Mouse (Mus musculus): ENCODE results near the gene Wdr86.
"Not testable (repeated sequence)": the region's sequence is repeated elsewhere in the genome, so short reads cannot be mapped to it uniquely, and the experiment has no call there.

Gene Wdr86

DNA sequence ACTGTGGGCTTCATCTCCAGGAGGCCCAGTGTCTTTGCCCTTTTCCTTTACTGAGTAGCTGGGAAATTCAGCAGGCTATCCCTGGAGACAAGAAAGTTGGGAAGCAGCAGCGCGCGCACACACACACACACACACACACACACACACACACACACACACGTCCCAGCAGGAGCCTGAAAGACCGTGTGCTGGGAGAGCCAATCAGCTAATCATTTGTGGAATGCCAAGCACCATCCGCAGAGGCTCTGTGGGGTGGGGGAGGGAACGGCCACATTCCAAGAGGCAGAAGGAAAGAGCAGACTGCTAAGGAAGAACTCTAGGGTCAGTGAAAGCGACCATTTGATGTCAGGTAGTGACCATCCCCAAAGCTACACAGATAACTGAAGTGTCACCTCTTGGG is 2.6 kb upstream of the Wdr86 start:
- DNase-seq (ENCODE audit: extremely low spot score) = peak; percentile 83

DNA sequence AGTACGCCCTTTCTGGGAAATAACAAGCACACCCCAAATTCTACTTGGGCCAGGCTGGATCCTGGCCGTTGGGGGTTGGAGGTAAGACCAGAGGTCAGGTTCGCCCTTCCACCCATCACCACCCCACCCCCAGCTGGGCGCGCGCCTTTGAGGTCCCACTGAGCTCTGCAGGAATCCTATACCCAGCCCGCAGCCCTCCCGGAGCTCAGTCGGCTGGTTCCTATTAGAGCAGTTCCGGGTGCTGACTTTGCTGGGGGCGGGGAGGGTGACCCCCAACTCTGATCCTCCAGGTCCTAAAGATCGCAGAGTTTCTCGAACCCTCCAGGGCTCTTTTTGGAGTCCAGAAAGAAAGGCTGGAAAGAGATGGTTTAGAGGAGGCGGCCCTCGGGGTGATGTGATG is 459 bp upstream of the Wdr86 start:
- DNase-seq (ENCODE audit: extremely low spot score) = peak; percentile 58

DNA sequence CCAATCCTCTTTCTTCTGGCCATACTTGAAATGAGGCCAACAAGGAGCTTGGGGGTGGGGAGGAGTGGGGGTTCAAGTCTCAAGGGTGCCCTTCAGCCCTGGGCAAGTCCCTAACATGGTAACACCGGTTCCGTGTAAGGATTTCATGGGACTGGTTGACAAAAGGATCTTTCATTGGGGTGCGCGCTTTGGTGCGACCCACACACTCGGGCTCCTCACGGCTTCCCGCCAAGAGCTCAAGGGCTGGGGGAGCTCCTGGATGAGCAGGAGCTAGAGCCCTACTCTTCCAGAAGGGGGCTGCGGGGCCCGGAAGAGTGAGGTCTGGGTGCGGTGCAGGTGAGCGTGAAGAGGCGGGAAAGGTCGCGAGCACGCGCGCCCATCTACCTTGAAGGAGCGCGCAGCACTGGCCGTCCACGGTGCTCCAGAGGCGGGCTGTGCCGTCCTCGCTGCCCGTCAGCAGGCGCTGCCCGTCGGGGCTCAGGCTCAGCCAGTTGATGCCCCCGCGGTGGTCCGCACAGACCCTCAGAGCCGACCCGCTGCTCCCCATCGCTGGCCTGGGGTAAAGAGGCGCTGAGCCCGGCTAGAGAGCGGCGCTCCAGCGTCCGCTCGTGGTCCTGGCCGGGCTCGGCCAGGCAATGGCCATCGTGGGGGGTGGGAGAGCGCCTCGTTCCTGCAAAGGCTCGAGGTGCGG is 585 bp downstream of the Wdr86 start:
- DNase-seq (ENCODE audit: extremely low spot score) = no peak

DNA sequence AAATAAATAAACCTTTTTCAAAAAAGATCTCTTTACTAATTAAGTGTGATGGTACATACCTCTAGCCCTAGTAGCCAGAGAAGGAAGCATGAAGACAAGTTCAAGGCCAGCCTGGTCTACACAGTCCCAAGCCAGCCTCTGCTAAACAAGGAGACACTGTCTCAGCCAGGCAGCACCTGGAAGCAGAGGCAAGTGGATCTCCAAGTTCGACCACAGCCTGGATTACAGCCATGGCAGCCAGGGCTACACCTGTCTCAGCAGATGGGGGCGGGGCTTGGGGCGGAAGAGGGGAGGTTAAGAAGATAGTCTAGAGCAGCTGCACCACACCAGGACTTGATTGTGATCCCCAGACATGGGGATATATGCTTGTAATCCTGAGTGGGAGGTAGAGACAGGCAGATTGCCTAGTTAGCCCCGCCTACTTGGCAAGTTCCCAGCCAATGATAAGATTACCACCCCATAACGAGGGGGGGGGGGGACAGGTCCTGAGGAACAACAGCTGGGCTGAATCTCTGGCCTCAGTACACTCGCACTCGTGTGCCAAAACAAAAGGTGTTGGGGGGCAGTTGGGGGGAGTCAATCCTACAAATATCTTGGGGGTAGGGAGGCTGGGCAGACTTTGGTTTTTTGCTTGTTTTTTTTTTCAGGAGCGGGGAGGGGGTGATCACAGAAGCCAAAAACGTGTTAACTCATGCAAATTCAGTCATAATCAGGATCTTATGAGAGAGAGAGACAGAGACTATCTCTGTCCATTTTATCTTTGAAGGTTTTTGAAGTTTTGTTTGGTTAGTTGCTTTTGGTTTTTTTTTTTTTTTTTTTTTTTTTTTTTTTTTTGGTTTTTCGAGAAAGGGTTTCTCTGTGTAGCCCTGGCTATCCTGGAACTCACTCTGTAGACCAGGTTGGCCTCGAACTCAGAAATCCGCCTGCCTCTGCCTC is 3.4 kb downstream of the Wdr86 start:
- no peak for DNase-seq (ENCODE audit: extremely low spot score)

DNA sequence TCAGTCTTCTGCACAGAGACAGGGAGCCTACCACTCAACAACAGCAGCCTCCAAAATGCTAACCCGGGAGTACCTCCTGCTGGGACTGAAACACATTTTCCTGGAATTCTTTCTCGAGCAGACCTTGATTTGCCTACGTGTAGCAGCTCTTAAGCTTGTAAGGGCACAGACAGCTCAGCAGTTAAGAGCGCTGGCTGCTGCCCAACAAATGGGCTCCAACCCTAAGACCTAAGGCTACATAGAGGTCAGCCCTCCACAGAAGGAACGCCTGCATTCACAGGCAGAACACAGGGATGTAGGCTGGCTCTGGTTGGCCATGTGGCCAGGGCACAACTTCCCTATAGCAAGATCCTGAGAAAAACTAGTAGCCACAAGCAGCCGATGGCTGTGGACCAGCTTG is 4.6 kb downstream of the Wdr86 start:
- DNase-seq (ENCODE audit: extremely low spot score) = no peak

DNA sequence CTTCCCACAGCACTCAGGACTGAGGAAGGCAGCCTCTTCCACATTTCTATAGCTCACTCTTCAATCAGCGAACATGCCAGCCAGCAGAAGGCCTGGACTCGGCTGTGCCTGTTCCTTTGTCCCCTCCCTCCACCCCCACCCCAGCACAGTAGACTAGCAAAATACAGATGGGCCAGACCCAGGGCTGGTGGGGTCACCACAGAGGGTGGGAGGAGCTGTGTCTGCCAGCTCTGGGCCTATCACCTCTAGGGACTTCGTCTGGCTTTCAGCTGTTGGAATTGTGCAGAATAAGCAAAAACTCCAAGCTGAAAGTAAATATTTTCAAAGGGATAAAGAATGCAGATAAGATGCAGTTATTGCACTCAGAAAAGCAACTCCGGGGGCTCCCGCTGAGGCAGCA is 5.7 kb downstream of the Wdr86 start:
- no peak for DNase-seq (ENCODE audit: extremely low spot score)

DNA sequence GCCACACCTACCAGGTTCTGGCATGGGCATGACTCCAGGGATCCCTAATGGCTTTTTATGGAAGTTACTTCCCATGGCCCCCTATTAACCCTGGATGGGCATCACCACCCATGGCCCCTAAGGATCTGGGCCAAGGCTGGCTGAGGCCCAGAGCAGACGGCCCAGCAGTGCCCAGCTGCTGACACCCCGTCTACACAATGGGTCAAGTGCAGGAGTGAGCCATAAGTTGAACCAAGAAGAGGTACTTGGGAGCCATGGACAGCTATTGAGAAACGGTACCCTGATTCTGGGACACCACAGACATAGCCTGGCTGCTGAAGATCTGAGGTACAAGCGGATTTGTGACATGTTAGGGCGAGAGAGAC is 6.3 kb downstream of the Wdr86 start:
- DNase-seq (ENCODE audit: extremely low spot score) = no peak

DNA sequence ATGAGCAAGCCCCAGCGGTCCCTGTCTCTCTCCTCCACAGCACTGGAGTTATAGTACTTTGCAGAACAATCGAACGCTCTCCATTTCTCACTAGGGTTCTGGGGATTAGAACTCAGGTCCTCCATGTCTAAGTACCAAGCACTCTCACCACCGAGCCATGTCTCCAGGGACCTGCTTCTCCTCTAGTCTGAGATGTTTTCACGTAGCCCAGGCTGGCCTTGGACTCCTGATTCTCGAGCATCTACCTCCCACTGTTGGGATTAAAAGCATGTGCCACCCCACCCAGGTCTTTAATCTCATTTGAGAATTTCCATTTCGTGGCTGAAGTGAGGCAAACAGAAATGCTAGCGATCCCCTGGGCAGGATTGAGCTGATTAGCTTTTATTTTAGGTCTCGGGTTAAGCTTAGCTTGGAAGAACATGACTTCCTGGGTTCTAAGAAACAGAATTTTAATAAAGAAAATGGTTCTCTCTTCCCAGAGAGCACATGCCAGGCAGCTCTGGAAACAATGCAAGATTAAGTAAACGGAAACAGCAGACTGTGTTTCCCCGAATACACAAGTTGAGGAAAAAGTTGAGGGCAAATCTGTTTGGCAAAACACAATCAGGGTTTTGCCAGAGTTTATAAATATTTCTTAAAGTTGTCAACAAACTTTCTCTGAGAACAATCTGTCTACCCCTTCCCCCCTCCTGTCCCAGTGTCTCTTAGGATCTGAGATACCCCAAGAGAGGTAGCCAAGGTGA is 6.8 kb downstream of the Wdr86 start:
- DNase-seq (ENCODE audit: extremely low spot score) = no peak

DNA sequence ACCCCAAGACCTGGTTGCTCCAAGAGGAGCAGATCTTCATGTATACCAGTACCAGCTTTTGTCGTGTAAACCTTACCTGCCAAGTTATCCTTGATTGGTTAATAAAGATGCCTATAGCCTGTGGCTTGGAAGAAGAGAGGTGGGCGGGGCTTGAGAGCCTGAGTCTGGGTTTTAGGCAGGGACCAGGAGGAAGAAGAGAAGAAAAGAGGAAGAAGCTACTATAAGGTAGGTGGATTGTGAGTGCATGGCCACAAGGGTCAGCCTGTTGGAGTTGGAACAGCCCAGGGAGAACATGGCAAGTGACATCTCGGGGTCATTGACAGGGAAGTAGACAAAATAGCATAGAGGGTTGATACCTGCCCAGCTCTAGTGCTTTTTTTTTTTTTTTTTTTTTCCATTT is 10.7 kb downstream of the Wdr86 start:
- DNase-seq (ENCODE audit: extremely low spot score) = no peak

DNA sequence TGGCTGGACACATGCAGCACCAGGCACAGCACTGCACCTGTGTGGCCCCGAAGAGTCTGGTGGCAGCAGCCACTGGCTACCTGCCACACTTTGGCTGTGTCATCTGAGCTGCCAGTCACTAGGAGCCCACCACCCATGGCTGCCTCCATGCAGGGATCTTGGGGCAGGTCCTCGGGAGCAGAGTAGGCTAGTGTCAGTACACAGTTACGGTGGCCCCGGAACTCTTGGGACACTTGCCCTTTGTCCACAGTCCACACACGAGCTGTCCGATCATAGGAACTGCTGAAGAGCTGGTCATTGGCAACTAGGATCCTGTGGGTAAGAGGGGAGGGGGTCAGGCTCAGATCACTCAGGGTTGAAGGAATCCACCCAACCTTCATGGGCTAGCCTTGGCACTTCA is 12.5 kb downstream of the Wdr86 start:
- DNase-seq (ENCODE audit: extremely low spot score) = no peak

DNA sequence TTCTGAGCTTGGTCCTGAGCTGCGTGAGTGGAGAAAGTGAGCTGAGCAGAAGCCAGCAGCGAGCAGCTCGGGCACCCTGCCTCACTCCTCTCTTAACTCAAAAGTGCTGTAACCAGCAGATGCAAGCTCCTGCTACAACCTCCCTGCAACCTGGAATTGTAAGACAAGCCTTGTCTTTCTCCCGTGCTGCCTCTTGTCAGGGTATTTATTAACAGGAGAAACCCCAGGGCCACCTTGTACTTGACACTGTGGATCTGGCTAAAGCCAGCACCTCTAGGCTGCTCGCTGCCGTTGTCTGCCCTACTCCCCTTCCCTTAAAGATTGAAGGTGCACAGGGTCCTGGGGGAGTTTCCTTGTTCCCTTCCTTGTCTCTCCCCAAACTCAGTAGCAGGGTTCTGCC is 16.5 kb downstream of the Wdr86 start:
- DNase-seq (ENCODE audit: extremely low spot score) = no peak

DNA sequence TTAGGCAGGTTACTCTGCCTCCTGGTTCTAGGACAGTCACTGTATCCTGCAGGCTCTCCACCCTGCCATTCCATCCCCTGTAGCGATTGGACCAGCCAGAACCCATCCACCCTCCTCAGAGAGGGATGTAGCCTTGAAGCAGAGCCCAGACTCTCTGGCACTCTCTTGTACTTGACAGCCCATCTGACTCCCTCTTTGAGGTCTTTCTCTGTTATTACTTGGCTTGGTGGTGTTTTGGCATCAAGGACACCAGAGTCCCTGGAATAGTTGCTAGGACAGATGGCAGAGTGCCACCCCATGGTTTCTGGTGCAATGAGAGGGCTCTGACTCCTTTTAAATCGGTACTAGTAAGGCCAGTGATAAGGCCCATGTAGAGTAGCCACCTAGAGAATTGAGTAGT is 17.3 kb downstream of the Wdr86 start:
- DNase-seq (ENCODE audit: extremely low spot score) = no peak

DNA sequence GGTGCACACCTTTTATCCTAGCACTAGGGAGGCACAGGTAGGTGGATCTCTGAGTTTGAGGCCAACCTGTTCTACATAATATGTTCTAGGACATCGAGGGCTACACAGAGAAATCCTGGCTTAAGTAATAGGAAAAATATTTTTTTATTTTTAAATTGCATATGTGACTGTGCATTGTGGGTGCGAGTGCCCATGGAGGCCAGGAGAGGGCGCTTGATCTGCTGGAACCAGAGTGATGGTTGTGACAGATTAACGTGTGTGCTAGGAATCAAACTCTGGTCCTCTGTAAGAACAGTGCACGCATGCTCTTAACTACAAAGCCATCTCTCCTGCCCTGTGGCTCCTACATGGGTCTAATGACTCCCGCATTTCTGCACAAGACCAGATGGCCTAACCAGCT is 18.9 kb downstream of the Wdr86 start:
- no peak for DNase-seq (ENCODE audit: extremely low spot score)

DNA sequence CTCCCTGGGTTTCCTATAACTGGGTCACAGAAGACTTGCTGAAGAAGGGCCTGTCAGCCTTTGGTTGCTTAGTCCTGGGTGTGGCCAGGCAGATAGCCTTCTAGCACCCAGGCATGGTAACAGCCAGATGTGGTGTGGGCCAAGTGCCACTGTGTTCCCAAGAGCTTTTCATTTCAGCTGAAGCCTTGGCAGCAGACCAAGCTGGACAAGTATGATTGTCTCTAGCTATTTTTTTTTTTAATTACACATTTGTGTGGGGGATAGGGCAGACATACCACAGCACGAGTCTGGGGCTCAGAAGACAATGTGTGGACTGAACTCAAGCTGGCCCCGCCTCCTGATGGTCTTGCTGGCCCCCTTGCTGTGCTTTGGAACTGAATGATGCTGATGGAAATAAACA is 20.6 kb downstream of the Wdr86 start:
- no peak for DNase-seq (ENCODE audit: extremely low spot score)

DNA sequence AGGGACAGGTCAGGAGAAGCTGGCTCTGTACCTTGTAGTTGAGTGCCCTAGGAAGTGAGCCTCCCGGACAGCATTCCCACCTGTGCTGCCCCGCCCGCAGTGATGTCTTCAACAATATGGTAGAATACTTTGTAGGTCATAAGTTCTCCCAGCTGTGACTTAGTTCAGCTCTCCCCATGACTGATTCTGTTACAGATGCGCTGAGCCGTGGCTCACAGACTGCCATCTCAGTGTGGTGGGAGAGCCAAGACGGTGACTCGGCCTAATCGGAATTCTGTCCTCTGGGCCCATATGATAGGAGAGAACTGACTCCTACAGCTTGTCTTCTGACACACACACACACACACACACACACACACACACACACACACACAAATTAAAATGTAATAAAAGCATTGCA is 25.9 kb downstream of the Wdr86 start:
- no peak for DNase-seq (ENCODE audit: extremely low spot score)

DNA sequence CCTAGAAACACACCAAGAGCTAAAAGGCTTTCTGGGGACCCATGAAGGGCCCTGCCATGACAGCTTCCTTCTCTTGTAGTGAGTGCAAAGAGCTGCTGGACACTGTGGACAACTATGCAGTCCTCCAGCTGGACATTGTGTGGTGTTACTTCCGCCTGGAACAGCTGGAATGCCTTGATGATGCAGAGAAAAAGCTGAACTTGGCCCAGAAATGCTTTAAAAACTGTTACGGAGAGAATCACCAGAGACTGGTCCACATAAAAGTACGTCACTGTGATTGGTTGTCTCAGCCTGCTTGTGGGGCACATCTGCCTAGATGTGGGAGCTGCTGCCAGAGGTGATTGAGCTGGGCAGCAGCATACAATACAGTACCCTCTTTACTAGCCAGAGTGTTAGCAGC is 29.3 kb downstream of the Wdr86 start:
- DNase-seq (ENCODE audit: extremely low spot score) = no peak

DNA sequence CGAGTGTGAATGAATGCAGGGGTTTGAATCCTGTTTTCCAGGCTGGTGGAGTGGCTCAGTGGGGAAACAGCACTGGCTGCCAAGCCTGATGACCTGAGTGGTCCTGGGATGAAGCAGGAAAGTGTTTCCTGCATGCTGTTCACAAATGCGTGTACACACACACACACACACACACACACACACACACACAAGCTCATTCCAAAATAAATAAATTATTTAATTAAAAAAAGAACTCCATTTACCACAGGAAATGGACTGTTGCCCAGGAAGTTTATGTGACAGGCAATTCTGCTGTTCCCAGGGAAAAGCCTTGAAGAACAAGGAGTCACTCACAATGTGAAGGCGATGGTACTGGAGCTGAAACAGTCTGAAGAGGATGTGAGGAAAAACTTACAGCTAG is 33.8 kb downstream of the Wdr86 start:
- no peak for DNase-seq (ENCODE audit: extremely low spot score)

DNA sequence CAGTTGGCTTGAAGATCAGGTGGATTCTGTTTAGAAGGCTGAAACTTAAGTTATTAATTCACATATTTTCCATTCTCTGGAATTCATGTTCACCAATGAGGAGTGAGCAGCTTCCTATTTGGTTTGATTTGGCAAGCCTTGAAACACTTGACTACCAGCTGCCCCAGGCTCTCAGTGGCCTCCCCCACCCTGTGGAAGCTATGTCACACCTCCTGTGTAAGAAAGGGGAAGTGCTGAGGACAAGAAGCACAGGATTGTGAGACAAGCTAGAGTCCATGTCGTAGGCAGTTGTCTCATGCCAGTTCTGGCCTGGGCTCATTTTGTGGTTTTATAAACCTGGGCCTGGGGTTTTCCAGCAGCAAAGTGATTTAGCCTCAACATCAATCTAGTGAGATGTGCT is 42.8 kb downstream of the Wdr86 start:
- DNase-seq (ENCODE audit: extremely low spot score) = no peak

DNA sequence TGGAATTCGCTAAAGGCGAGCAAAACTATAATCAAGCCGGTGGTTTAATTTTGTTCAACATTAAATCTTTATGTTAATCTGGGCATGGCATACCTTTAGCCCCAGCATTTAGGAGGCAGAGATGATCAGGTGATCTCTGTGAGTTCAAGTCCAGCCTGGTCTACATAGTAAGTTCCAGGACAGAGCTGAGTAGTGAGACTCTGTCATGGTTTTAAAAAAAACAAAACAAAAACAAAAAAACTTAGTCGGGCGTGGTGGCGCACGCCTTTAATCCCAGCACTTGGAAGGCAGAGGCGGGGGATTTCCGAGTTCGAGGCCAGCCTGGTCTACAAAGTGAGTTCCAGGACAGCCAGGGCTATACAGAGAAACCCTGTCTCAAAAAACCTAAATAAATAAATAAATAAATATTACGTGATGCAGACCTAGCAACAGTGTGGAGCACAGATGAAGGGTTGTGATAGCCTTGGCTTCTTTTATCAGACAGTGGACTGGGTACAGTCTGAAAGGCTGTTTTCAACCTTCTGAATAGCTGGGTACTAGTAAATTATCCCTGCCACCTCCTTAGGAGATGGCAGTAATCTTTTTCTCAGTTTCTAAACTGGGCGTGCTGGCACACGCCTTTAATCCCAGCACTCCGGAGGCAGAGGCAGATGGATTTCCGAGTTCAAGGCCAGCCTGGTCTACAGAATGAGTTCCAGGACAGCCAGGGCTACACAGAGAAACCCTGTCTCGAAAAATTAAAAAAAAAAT is 43.7 kb downstream of the Wdr86 start:
- not testable (repeated sequence) for DNase-seq (ENCODE audit: extremely low spot score)

DNA sequence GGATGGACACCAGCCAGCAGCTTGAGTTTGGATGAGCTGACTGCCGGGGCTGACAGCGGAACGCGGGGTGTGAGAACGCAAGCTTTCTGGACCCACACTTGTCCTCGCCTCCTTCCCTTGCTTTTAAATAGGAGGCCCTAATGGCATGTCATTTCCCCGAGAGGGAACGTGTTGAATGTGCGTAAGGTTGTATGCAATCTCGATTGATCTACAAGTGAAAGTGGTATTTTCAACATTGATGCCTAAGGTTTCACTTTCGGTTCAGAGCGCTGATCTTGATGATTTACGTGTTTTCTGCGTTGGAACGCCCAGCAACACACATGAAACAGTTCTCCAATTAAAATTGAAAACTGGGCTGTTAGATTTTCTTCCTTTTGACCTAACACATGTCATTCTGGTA is 44.4 kb downstream of the Wdr86 start:
- DNase-seq (ENCODE audit: extremely low spot score) = no peak

DNA sequence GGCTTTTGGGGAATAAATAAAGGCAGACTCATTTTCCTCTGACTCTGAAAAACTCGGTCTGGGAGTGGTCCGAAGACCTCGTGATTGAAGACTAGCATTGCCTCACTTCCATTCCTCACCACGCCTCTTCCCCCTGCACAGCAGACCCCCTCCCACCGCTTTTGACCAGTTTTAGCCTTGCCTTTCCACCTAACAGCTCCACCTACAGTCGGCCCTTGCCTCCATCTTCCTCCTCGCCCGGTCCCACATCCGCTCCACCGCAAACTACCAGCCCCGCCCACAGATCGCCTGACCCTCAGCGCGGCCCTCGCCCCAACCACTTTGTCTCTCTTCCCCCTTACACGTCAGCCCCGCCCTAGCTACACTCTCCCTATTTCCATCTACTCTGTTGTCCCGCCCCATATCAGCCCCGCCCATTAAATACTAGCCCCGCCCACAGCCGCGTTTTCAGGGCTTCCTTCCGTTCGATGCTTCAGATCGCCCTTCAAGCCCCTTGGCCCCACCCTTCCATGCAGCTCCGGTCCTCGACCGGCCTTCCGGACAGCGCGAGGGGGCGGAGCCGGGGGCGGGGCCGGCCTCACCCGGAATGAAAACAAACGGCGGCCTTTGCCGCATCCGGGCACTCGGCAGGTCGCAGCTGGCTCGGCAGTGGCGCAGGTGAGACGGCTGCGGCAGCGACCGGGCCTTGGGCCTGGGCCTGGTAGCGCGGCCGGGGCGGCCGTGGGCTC is 45.0 kb downstream of the Wdr86 start, which contains the start of gene Nub1:
Gene Nub1, plus strand, starts transcription at position 167 of the 728 bp plus-strand sequence.
- peak; percentile 100 for DNase-seq (ENCODE audit: extremely low spot score)
